Mouse (Mus musculus) forebrain, embryonic 13.5 days (tissue): ENCODE measurements around the gene Pglyrp4. TPM values are rescaled to one million over a fixed set of nuclear protein-coding genes. Genes with fewer than 3 reads are reported as not detected.

Experiments used
- polyA plus RNA-seq: library from polyadenylated mRNA; unstranded; fragments of >200 nt; fragmentation: Nextera tagmentation; extraction: Ambion mirVana; gene quantifications from 2 replicates; pipeline ENCODE4 v1.2.1, GENCODE M21; 2015

Gene Pglyrp4
- polyA plus RNA-seq, 1 experiment from 2014 or later, result not detected

Other genes with a start within 250 kb of the Pglyrp4 start
- 73.5 and 76.5 TPM in 2 replicates for gene Snapin, start 235.9 kb upstream of the Pglyrp4 start, polyA plus RNA-seq
- gene Chtop, start 217.4 kb upstream of the Pglyrp4 start, polyA plus RNA-seq, result 214 and 215 TPM in 2 replicates
- 5.0 and 6.8 TPM in 2 replicates for gene S100a1, start 212.5 kb upstream of the Pglyrp4 start, polyA plus RNA-seq
- 6.9 and 7.5 TPM in 2 replicates for gene S100a13, start 212.5 kb upstream of the Pglyrp4 start, polyA plus RNA-seq
- gene S100a14, start 200.1 kb upstream of the Pglyrp4 start, polyA plus RNA-seq, result not detected in 2 replicates
- 27.3 and 35.1 TPM in 2 replicates for gene S100a16, start 189.7 kb upstream of the Pglyrp4 start, polyA plus RNA-seq
- gene S100a3, start 166.3 kb upstream of the Pglyrp4 start, polyA plus RNA-seq, result not detected in 2 replicates
- not detected in 2 replicates for gene S100a2, start 136.7 kb upstream of the Pglyrp4 start, polyA plus RNA-seq
- not detected in 2 replicates for gene Gm42674, start 125.0 kb upstream of the Pglyrp4 start, polyA plus RNA-seq
- gene S100a4, start 123.1 kb upstream of the Pglyrp4 start, polyA plus RNA-seq, result 0.40 and 1.6 TPM in 2 replicates
- gene S100a5, start 118.4 kb upstream of the Pglyrp4 start, polyA plus RNA-seq, result not detected in 2 replicates
- 15.4 and 23.8 TPM in 2 replicates for gene S100a6, start 114.0 kb upstream of the Pglyrp4 start, polyA plus RNA-seq
- 0.26 TPM in 1 of 2 replicates, not detected in the other for gene S100a7a, start 72.9 kb upstream of the Pglyrp4 start, polyA plus RNA-seq
- gene S100a8, start 57.9 kb upstream of the Pglyrp4 start, polyA plus RNA-seq, result 1.8 and 2.8 TPM in 2 replicates
- 2.3 and 3.0 TPM in 2 replicates for gene S100a9, start 31.2 kb upstream of the Pglyrp4 start, polyA plus RNA-seq
- not detected in 2 replicates for gene Gm5849, start 51.0 kb downstream of the Pglyrp4 start, polyA plus RNA-seq